Mouse (Mus musculus): ENCODE measurements around the gene Ifrd1. TPM values are rescaled to one million over a fixed set of nuclear protein-coding genes. Genes with fewer than 3 reads are reported as not detected.

Ifrd1 gene
- 29.1 and 131 TPM in 2 replicates for polyA plus RNA-seq (2012; rRNA removed)

- H3K27ac ChIP-seq (ENCODE audit: insufficient read depth, low read depth, low read length) = no peak within 1 kb of the TSS
- no peak for TF ChIP-seq CTCF (IDR thresholded peaks at IDR 0.05; ENCODE audit: extremely low read depth, insufficient read length, insufficient replicate concordance, low read depth, low read length)
- TF ChIP-seq POLR2A (IDR thresholded peaks at IDR 0.05; ENCODE audit: low read depth, low read length) = no peak
- 49% methylated on average over 5 of the region's 5 CpGs for WGBS
These were observed at the start of gene Ifrd1 for GRCm38 (mm10) chr12:40248454-40249180. Gene Ifrd1, minus strand, starts transcription at chr12:40248504.

DNA sequence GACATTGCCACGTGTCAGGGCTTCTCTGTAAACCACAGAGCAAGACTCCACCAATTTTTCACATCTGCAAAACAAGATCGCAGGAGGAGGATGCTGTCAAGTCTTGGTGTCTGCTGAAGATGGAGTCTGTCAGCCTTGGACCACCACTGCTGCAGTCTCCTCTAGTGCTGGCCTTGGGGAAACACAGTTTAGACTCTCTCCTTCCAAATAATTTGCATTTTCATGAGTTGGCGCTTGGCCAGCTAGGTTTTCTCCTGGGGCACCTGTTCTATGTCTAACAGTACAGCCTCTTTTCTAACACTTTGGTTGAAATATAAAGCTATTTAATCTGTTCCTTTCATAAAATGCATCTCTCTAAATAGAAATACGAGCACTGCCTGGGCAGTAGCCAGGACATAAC is 38.2 kb upstream of the Ifrd1 start:
- Histone ChIP-seq H3K4me3 (ENCODE audit: low read depth, low read length) (no peak overlapping the region), H3K27me3 (ENCODE audit: control insufficient read depth, insufficient read depth, low read length) (no peaks in the 10 kb centered on the region), H3K4me1 (ENCODE audit: control insufficient read depth, insufficient read depth, insufficient read length, low read length) (no peaks in the 10 kb centered on the region), H3K36me3 (ENCODE audit: control insufficient read depth, insufficient read depth, low read length) (no peaks in the 10 kb centered on the region), H3K27ac (ENCODE audit: insufficient read depth, low read depth, low read length) (no peak overlapping the region)
- 74% methylated on average over 4 of the region's 4 CpGs for WGBS
- TF ChIP-seq CTCF (IDR thresholded peaks at IDR 0.05; ENCODE audit: extremely low read depth, insufficient read length, insufficient replicate concordance, low read depth, low read length) (no peak), POLR2A (IDR thresholded peaks at IDR 0.05; ENCODE audit: low read depth, low read length) (no peak)

More at GRCm38 (mm10) chr12:40248454-40249180, at the start of gene Ifrd1:
- H3K27me3 ChIP-seq (ENCODE audit: control insufficient read depth, insufficient read depth, low read length) = no peaks in the 10 kb centered on the region
- H3K4me1 ChIP-seq (ENCODE audit: control insufficient read depth, insufficient read depth, insufficient read length, low read length) = peaks cover 17% of the 10 kb centered on the region; the same call in 1 of the 2 replicates
- no peak within 1 kb of the TSS for H3K4me3 ChIP-seq (ENCODE audit: low read depth, low read length)
- H3K36me3 ChIP-seq (ENCODE audit: control insufficient read depth, insufficient read depth, low read length) = no peaks in the 10 kb centered on the region

- H3K36me3 ChIP-seq (ENCODE audit: control insufficient read depth, insufficient read depth, low read length) = no peaks in the 10 kb centered on the region
- no peaks in the 10 kb centered on the region for H3K27me3 ChIP-seq (ENCODE audit: control insufficient read depth, insufficient read depth, low read length)
- H3K4me1 ChIP-seq (ENCODE audit: control insufficient read depth, insufficient read depth, insufficient read length, low read length) = no peaks in the 10 kb centered on the region
- no peak overlapping the region for H3K4me3 ChIP-seq (ENCODE audit: low read depth, low read length)
- H3K27ac ChIP-seq (ENCODE audit: insufficient read depth, low read depth, low read length) = no peak overlapping the region
- WGBS = 84% methylated on average over 4 of the region's 4 CpGs
- TF ChIP-seq POLR2A (IDR thresholded peaks at IDR 0.05; ENCODE audit: low read depth, low read length) (no peak), CTCF (IDR thresholded peaks at IDR 0.05; ENCODE audit: extremely low read depth, insufficient read length, insufficient replicate concordance, low read depth, low read length) (no peak)
These were observed 32.5 kb upstream of the Ifrd1 start for GRCm38 (mm10) chr12:40280596-40281325.

DNA sequence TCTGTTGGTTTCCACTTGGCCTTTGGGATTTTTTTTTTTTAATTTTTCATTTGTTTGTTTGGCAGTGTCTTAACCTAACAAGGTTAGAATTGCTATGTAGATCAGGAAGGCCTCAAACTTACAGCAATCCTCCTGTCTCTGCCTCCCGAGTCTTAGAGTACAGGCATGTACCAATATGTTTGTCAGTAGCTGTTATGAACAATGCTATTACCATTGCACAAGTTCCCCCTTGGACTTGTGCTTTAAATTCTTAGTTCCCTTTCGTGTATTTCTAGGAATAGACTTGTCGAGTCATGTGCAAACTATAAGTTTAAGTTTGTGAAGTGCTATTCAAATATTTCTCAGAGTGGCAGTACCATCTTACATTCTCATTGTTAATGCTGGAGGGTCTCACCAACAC is 29.3 kb upstream of the Ifrd1 start:
- H3K36me3 ChIP-seq (ENCODE audit: control insufficient read depth, insufficient read depth, low read length) = no peaks in the 10 kb centered on the region
- H3K27me3 ChIP-seq (ENCODE audit: control insufficient read depth, insufficient read depth, low read length) = no peaks in the 10 kb centered on the region
- WGBS = 85% methylated on average over 3 of the region's 3 CpGs
- no peak overlapping the region for H3K4me3 ChIP-seq (ENCODE audit: low read depth, low read length)
- no peaks in the 10 kb centered on the region for H3K4me1 ChIP-seq (ENCODE audit: control insufficient read depth, insufficient read depth, insufficient read length, low read length)
- no peak overlapping the region for H3K27ac ChIP-seq (ENCODE audit: insufficient read depth, low read depth, low read length)
- no peak for TF ChIP-seq POLR2A (IDR thresholded peaks at IDR 0.05; ENCODE audit: low read depth, low read length)
- TF ChIP-seq CTCF (IDR thresholded peaks at IDR 0.05; ENCODE audit: extremely low read depth, insufficient read length, insufficient replicate concordance, low read depth, low read length) = no peak

GRCm38 (mm10) chr12:40274931-40275330 is 26.6 kb upstream of the Ifrd1 start:
- no peak overlapping the region for H3K27ac ChIP-seq (ENCODE audit: insufficient read depth, low read depth, low read length)
- no peak for TF ChIP-seq CTCF (IDR thresholded peaks at IDR 0.05; ENCODE audit: extremely low read depth, insufficient read length, insufficient replicate concordance, low read depth, low read length)
- TF ChIP-seq POLR2A (IDR thresholded peaks at IDR 0.05; ENCODE audit: low read depth, low read length) = no peak
- H3K4me1 ChIP-seq (ENCODE audit: control insufficient read depth, insufficient read depth, insufficient read length, low read length) = no peaks in the 10 kb centered on the region
- H3K36me3 ChIP-seq (ENCODE audit: control insufficient read depth, insufficient read depth, low read length) = no peaks in the 10 kb centered on the region
- H3K4me3 ChIP-seq (ENCODE audit: low read depth, low read length) = no peak overlapping the region
- H3K27me3 ChIP-seq (ENCODE audit: control insufficient read depth, insufficient read depth, low read length) = no peaks in the 10 kb centered on the region

- TF ChIP-seq CTCF (IDR thresholded peaks at IDR 0.05; ENCODE audit: extremely low read depth, insufficient read length, insufficient replicate concordance, low read depth, low read length) = no peak
- no peak for TF ChIP-seq POLR2A (IDR thresholded peaks at IDR 0.05; ENCODE audit: low read depth, low read length)
- 78% methylated on average over 4 of the region's 4 CpGs for WGBS
- Histone ChIP-seq H3K4me3 (ENCODE audit: low read depth, low read length) (no peak overlapping the region), H3K27ac (ENCODE audit: insufficient read depth, low read depth, low read length) (no peak overlapping the region), H3K4me1 (ENCODE audit: control insufficient read depth, insufficient read depth, insufficient read length, low read length) (no peaks in the 10 kb centered on the region), H3K36me3 (ENCODE audit: control insufficient read depth, insufficient read depth, low read length) (no peaks in the 10 kb centered on the region), H3K27me3 (ENCODE audit: control insufficient read depth, insufficient read depth, low read length) (no peaks in the 10 kb centered on the region)
These were observed 25.0 kb upstream of the Ifrd1 start for GRCm38 (mm10) chr12:40273339-40273738.

GRCm38 (mm10) chr12:40272710-40273109 is 24.4 kb upstream of the Ifrd1 start:
- no peaks in the 10 kb centered on the region for H3K4me1 ChIP-seq (ENCODE audit: control insufficient read depth, insufficient read depth, insufficient read length, low read length)
- no peaks in the 10 kb centered on the region for H3K27me3 ChIP-seq (ENCODE audit: control insufficient read depth, insufficient read depth, low read length)
- no peak overlapping the region for H3K4me3 ChIP-seq (ENCODE audit: low read depth, low read length)
- H3K27ac ChIP-seq (ENCODE audit: insufficient read depth, low read depth, low read length) = no peak overlapping the region
- WGBS = 65% methylated on average over 4 of the region's 4 CpGs
- TF ChIP-seq CTCF (IDR thresholded peaks at IDR 0.05; ENCODE audit: extremely low read depth, insufficient read length, insufficient replicate concordance, low read depth, low read length) (no peak), POLR2A (IDR thresholded peaks at IDR 0.05; ENCODE audit: low read depth, low read length) (no peak)
- H3K36me3 ChIP-seq (ENCODE audit: control insufficient read depth, insufficient read depth, low read length) = no peaks in the 10 kb centered on the region
